Mouse (Mus musculus) MEL (cell line): ENCODE data around the gene Xpnpep1. TPM values are rescaled to one million over a fixed set of nuclear protein-coding genes. Genes with fewer than 3 reads are reported as not detected.

Source experiments
- DNase-seq: peaks from one replicate; pipeline ENCODE4 v3.0.0; 2011; ENCODE audit warnings: low read depth, low spot score
- H3K27ac ChIP-seq: 2 replicates; pipeline ENCODE4 v1.5.1; 2012; ENCODE audit warnings: low read depth, mild to moderate bottlenecking, control low read depth, low read length, moderate library complexity; ENCODE audit not compliant: control insufficient read depth
- H3K27me3 ChIP-seq, 2 experiments: fragments of 150-350 bp in 1 of 2; sonication (generic) in 1 of 2; 2 replicates each; pipeline ENCODE4 v1.6.1; 2012; ENCODE audit warnings: low read length in 2 of 2, mild to moderate bottlenecking in 2 of 2, improper control_type of control experiment in 1 of 2, moderate library complexity in 1 of 2; ENCODE audit not compliant: insufficient read depth in 2 of 2, control insufficient read depth in 1 of 2
- H3K36me3 ChIP-seq, 2 experiments: 2 replicates each; pipeline ENCODE4 v1.6.1; 2012 to 2014; ENCODE audit warnings: low read length in 2 of 2, improper control_type of control experiment in 1 of 2, inconsistent platforms in 1 of 2, mild to moderate bottlenecking in 1 of 2; ENCODE audit not compliant: insufficient read depth in 2 of 2, control insufficient read depth in 1 of 2
- H3K4me1 ChIP-seq, 2 experiments: fragments of 150-350 bp in 1 of 2; sonication (generic) in 1 of 2; 2 replicates each; pipeline ENCODE4 v1.6.1; 2012; ENCODE audit warnings: low read length in 2 of 2, improper control_type of control experiment in 1 of 2, mild to moderate bottlenecking in 1 of 2; ENCODE audit not compliant: insufficient read depth in 2 of 2, control insufficient read depth in 1 of 2
- H3K4me3 ChIP-seq, 2 experiments: fragments of 150-350 bp in 1 of 2; sonication (generic) in 1 of 2; 2 replicates each; pipeline ENCODE4 v1.5.1; 2012; ENCODE audit warnings: low read depth in 2 of 2, low read length in 2 of 2, mild to moderate bottlenecking in 2 of 2, moderate library complexity in 2 of 2, control low read depth in 1 of 2, improper control_type of control experiment in 1 of 2; ENCODE audit not compliant: control insufficient read depth in 1 of 2, insufficient read depth in 1 of 2
- H3K79me2 ChIP-seq: 2 replicates; pipeline ENCODE4 v1.6.1; 2012; ENCODE audit warnings: mild to moderate bottlenecking, low read length, moderate library complexity; ENCODE audit not compliant: control insufficient read depth, poor library complexity, insufficient read depth
- H3K9ac ChIP-seq: 2 replicates; pipeline ENCODE4 v1.6.1; 2012; ENCODE audit warnings: low read depth, mild to moderate bottlenecking, control low read depth, low read length, moderate library complexity; ENCODE audit not compliant: control insufficient read depth, poor library complexity, severe bottlenecking
- H3K9me3 ChIP-seq: fragments of 150-350 bp; sonication (generic); replicated peaks from 2 replicates; pipeline ENCODE4 v1.6.1; 2012; ENCODE audit warnings: mild to moderate bottlenecking, low read length, improper control_type of control experiment, moderate library complexity; ENCODE audit not compliant: insufficient read depth
- CTCF ChIP-seq, 3 experiments: IDR thresholded peaks in 2 of 3; conservative IDR thresholded peaks in 1 of 3; 2 replicates each; pipeline ENCODE4 v1.5.1; 2011 to 2012; ENCODE audit warnings: low read length in 3 of 3, low read depth in 2 of 3, mild to moderate bottlenecking in 2 of 3, improper control_type of control experiment in 1 of 3, inconsistent platforms in 1 of 3, mixed read lengths in 1 of 3, moderate library complexity in 1 of 3; ENCODE audit not compliant: control insufficient read depth in 1 of 3, insufficient read depth in 1 of 3, poor library complexity in 1 of 3, severe bottlenecking in 1 of 3
- E2F4 ChIP-seq: IDR thresholded peaks from 2 replicates; pipeline ENCODE4 v1.6.1; 2011; ENCODE audit warnings: low read depth, low read length, improper control_type of control experiment, borderline replicate concordance
- ELF1 ChIP-seq: IDR thresholded peaks from 2 replicates; pipeline ENCODE4 v1.6.1; 2014; ENCODE audit warnings: low read depth, mild to moderate bottlenecking, inconsistent platforms, low read length, improper control_type of control experiment, moderate library complexity
- EP300 ChIP-seq, 2 experiments: IDR thresholded peaks; 2 replicates each; pipeline ENCODE4 v1.6.1; 2011; ENCODE audit warnings: improper control_type of control experiment in 2 of 2, low read length in 2 of 2, low read depth in 1 of 2, mild to moderate bottlenecking in 1 of 2
- ETS1 ChIP-seq: IDR thresholded peaks from 2 replicates; pipeline ENCODE4 v1.6.1; 2012; ENCODE audit warnings: low read depth, mild to moderate bottlenecking, inconsistent platforms, low read length, improper control_type of control experiment, moderate library complexity
- GABPA ChIP-seq: IDR thresholded peaks from 2 replicates; pipeline ENCODE4 v1.6.1; 2012; ENCODE audit warnings: low read depth, mild to moderate bottlenecking, inconsistent platforms, low read length, improper control_type of control experiment, moderate library complexity
- GATA1 ChIP-seq: IDR thresholded peaks from 2 replicates; pipeline ENCODE4 v1.6.1; 2011; ENCODE audit warnings: low read depth, low read length, improper control_type of control experiment
- HCFC1 ChIP-seq: IDR thresholded peaks from 2 replicates; pipeline ENCODE4 v1.6.1; 2012; ENCODE audit warnings: low read depth, mild to moderate bottlenecking, inconsistent platforms, low read length, improper control_type of control experiment, moderate library complexity
- JUND ChIP-seq: IDR thresholded peaks from 2 replicates; pipeline ENCODE4 v1.6.1; 2011; ENCODE audit warnings: low read depth, mild to moderate bottlenecking, improper control_type of control experiment, low read length
- KAT2A ChIP-seq: conservative IDR thresholded peaks from 2 replicates; pipeline ENCODE4 v1.6.1; 2012; ENCODE audit warnings: low read depth, low read length, improper control_type of control experiment, inconsistent platforms
- MAFK ChIP-seq: IDR thresholded peaks from 2 replicates; pipeline ENCODE4 v1.6.1; 2011; ENCODE audit warnings: low read depth, mild to moderate bottlenecking, low read length, improper control_type of control experiment, borderline replicate concordance
- MAX ChIP-seq: IDR thresholded peaks from 2 replicates; pipeline ENCODE4 v1.6.1; 2011; ENCODE audit warnings: low read length, improper control_type of control experiment
- MAZ ChIP-seq: IDR thresholded peaks from 2 replicates; pipeline ENCODE4 v1.6.1; 2012; ENCODE audit warnings: low read depth, mild to moderate bottlenecking, inconsistent platforms, low read length, improper control_type of control experiment
- MEF2A ChIP-seq: IDR thresholded peaks from 2 replicates; pipeline ENCODE4 v1.6.1; 2014; ENCODE audit warnings: low read depth, mild to moderate bottlenecking, inconsistent platforms, low read length, improper control_type of control experiment; ENCODE audit not compliant: poor library complexity, insufficient replicate concordance, severe bottlenecking; ENCODE audit errors: extremely low read depth
- MXI1 ChIP-seq: IDR thresholded peaks from 2 replicates; pipeline ENCODE4 v1.6.1; 2011; ENCODE audit warnings: mild to moderate bottlenecking, low read depth, low read length, improper control_type of control experiment
- MYB ChIP-seq: IDR thresholded peaks from 2 replicates; pipeline ENCODE4 v1.6.1; 2011; ENCODE audit warnings: mild to moderate bottlenecking, low read depth, low read length, improper control_type of control experiment
- POLR2A ChIP-seq, 2 experiments: IDR thresholded peaks; 2 replicates each; pipeline ENCODE4 v1.6.1; 2011 to 2012; ENCODE audit warnings: low read length in 2 of 2, mild to moderate bottlenecking in 2 of 2, control low read depth in 1 of 2, improper control_type of control experiment in 1 of 2, low read depth in 1 of 2, moderate library complexity in 1 of 2; ENCODE audit not compliant: control insufficient read depth in 1 of 2, insufficient read depth in 1 of 2, poor library complexity in 1 of 2
- POLR2AphosphoS5 ChIP-seq: IDR thresholded peaks from 2 replicates; pipeline ENCODE4 v1.6.1; 2012; ENCODE audit warnings: low read depth, borderline replicate concordance, mild to moderate bottlenecking, inconsistent platforms, low read length, moderate library complexity, mixed read lengths
- RAD21 ChIP-seq: IDR thresholded peaks from 2 replicates; pipeline ENCODE4 v1.6.1; 2011; ENCODE audit warnings: mild to moderate bottlenecking, low read depth, low read length, improper control_type of control experiment
- SIN3A ChIP-seq: IDR thresholded peaks from 2 replicates; pipeline ENCODE4 v1.6.1; 2012; ENCODE audit warnings: low read length, improper control_type of control experiment, inconsistent platforms
- TAL1 ChIP-seq: IDR thresholded peaks from 2 replicates; pipeline ENCODE4 v1.6.1; 2012; ENCODE audit warnings: mild to moderate bottlenecking, inconsistent platforms, low read length, moderate library complexity, mixed read lengths
- TBP ChIP-seq: IDR thresholded peaks from 2 replicates; pipeline ENCODE4 v1.8.0; 2011; ENCODE audit warnings: low read depth, low read length, improper control_type of control experiment
- USF1 ChIP-seq: IDR thresholded peaks from 2 replicates; pipeline ENCODE4 v1.6.1; 2014; ENCODE audit warnings: low read depth, mild to moderate bottlenecking, inconsistent platforms, low read length, improper control_type of control experiment, moderate library complexity
- ZC3H11A ChIP-seq: IDR thresholded peaks from 2 replicates; pipeline ENCODE4 v1.6.1; 2012; ENCODE audit warnings: low read depth, mild to moderate bottlenecking, inconsistent platforms, low read length, improper control_type of control experiment
- ZKSCAN1 ChIP-seq: IDR thresholded peaks from 2 replicates; pipeline ENCODE4 v1.6.1; 2012; ENCODE audit warnings: low read depth, mild to moderate bottlenecking, inconsistent platforms, low read length, improper control_type of control experiment, moderate library complexity
- ZMIZ1 ChIP-seq: IDR thresholded peaks from 2 replicates; pipeline ENCODE4 v1.6.1; 2012; ENCODE audit warnings: low read depth, mild to moderate bottlenecking, inconsistent platforms, low read length, improper control_type of control experiment, moderate library complexity
- ZNF384 ChIP-seq: IDR thresholded peaks from 2 replicates; pipeline ENCODE4 v1.6.1; 2012; ENCODE audit warnings: low read depth, mild to moderate bottlenecking, inconsistent platforms, low read length, improper control_type of control experiment
- polyA plus RNA-seq, 2 experiments: library from polyadenylated mRNA; stranded (reverse) in 1 of 2; unstranded in 1 of 2; fragments of >175 nt in 1 of 2; fragments of >200 nt in 1 of 2; gene quantifications; 2 replicates each; pipeline versions ENCODE4 v1.2.1 to v1.2.4; 2012; ENCODE audit warnings: low replicate concordance in 2 of 2, low read depth in 1 of 2; ENCODE audit not compliant: insufficient read length in 2 of 2, insufficient read depth in 1 of 2, missing spikeins in 1 of 2
- total RNA-seq: library from RNA; depleted of rRNA; stranded (reverse); fragments of 300-350 nt; gene quantifications from 2 replicates; pipeline ENCODE4 v1.2.3, GENCODE M21; 2012; rRNA removed

Xpnpep1 gene
- total RNA-seq (459 and 531 TPM in 2 replicates), polyA plus RNA-seq (100 to 1,000 TPM; 428 to 526 TPM)

- peaks cover 19 to 38% of the 10 kb centered on the region in 2 experiments for H3K4me1 ChIP-seq
- no peak within 1 kb of the TSS for H3K27ac ChIP-seq
- H3K79me2 ChIP-seq, result peaks cover 26% of the 10 kb centered on the region
- TF ChIP-seq MYB (no peak), GABPA (no peak), POLR2AphosphoS5 (no peak)
- TF ChIP-seq, all 39 proteins: peak for 0
- H3K4me3 ChIP-seq, result no peak within 1 kb of the TSS
- H3K36me3 ChIP-seq, result peaks cover 0 to 37% of the 10 kb centered on the region in 2 experiments; a peak in 2 of 4 replicates
- no peaks in the 10 kb centered on the region for H3K9me3 ChIP-seq
- no peak within 1 kb of the TSS for H3K9ac ChIP-seq
- H3K27me3 ChIP-seq, result no peaks in the 10 kb centered on the region
- DNase-seq, result no peak
Observed at GRCm38 (mm10) chr19:53040164-53041132, at the start of gene Xpnpep1. Xpnpep1 (minus strand) TSS chr19:53040214.

GRCm38 (mm10) chr19:53087268-53088143 lies 47.5 kb upstream of the Xpnpep1 start:
- Histone ChIP-seq H3K79me2 (no peaks in the 10 kb centered on the region), H3K27me3 (no peaks in the 10 kb centered on the region), H3K9me3 (no peaks in the 10 kb centered on the region), H3K36me3 (peaks cover 0 to 18% of the 10 kb centered on the region in 2 experiments; a peak in 2 of 4 replicates), H3K27ac (peak overlapping the region; percentile 64), H3K4me1 (peaks cover 9 to 15% of the 10 kb centered on the region in 2 experiments), H3K4me3 (no peak overlapping the region; a peak in 1 of 4 replicates), H3K9ac (peak overlapping the region; percentile 56)
- peak; percentile 89 for DNase-seq
- TF ChIP-seq SIN3A (peak; percentile 46), ELF1 (no peak), JUND (0 out of 2 replicates have a peak, but pooled peaks have one; percentile 12), ZMIZ1 (no peak), ETS1 (no peak), POLR2A (IDR thresholded peaks at IDR 0.05; ENCODE audit: control insufficient read depth in 1 of 2, insufficient read depth in 1 of 2, low read depth in 1 of 2, low read length in 2 of 2, poor library complexity in 1 of 2) (no peak), USF1 (no peak), ZKSCAN1 (no peak), MXI1 (no peak), KAT2A (no peak), MAZ (no peak), TAL1 (no peak), ZC3H11A (no peak), ZNF384 (no peak), MEF2A (no peak), RAD21 (no peak), MAX (0 out of 2 replicates have a peak, but pooled peaks have one; percentile 32), GATA1 (no peak), POLR2AphosphoS5 (no peak), TBP (0 out of 2 replicates have a peak, but pooled peaks have one; percentile 37), HCFC1 (no peak), EP300 (IDR thresholded peaks at IDR 0.05; ENCODE audit: low read depth in 1 of 2, low read length in 2 of 2) (peak; percentile 46 to 68; a peak in 3 of 4 replicates), MAFK (no peak), E2F4 (no peak), CTCF (IDR thresholded peaks at IDR 0.05 in 2 of 3, conservative IDR thresholded peaks at IDR 0.05 in 1 of 3; ENCODE audit: control insufficient read depth in 1 of 3, insufficient read depth in 1 of 3, low read depth in 2 of 3, low read length in 3 of 3, poor library complexity in 1 of 3, severe bottlenecking in 1 of 3) (no peak)
